Mouse (Mus musculus) layer of hippocampus, postnatal 14 days (tissue): ENCODE measurements around the gene Stk4. TPM values are rescaled to one million over a fixed set of nuclear protein-coding genes. Genes with fewer than 3 reads are reported as not detected.
"Not testable (repeated sequence)": the region's sequence is repeated elsewhere in the genome, so short reads cannot be mapped to it uniquely, and the experiment has no call there.

Source experiments
- DNase-seq, 2 experiments: peaks; one replicate each; pipeline ENCODE4 v3.0.0; 2021 to 2022; ENCODE audit warnings: low spot score in 2 of 2, mixed read lengths in 1 of 2
- long read RNA-seq, 2 experiments: library from polyadenylated mRNA; stranded (forward); transcript quantifications; one replicate each; pipeline ENCODE4 v2.0.0; 2021
- total RNA-seq, 2 experiments: library from RNA; stranded (reverse); gene quantifications; 2 replicates each; pipeline ENCODE4 v1.2.3; 2021

Gene Stk4
- total RNA-seq = 10 to 100 TPM; 41.5 to 43.0 TPM
- long read RNA-seq, experiment 1, full-length matches to known transcripts = 11 of 15 reads
- long read RNA-seq, experiment 1, partial matches to known transcripts = 2 of 15 reads
- long read RNA-seq, experiment 1, other reads (novel, unspliced or antisense) = 2 of 15 reads
- long read RNA-seq, experiment 2, full-length matches to known transcripts = 8 of 11 reads
- long read RNA-seq, experiment 2, partial matches to known transcripts = 1 of 11 reads
- long read RNA-seq, experiment 2, other reads (novel, unspliced or antisense) = 2 of 11 reads

DNA sequence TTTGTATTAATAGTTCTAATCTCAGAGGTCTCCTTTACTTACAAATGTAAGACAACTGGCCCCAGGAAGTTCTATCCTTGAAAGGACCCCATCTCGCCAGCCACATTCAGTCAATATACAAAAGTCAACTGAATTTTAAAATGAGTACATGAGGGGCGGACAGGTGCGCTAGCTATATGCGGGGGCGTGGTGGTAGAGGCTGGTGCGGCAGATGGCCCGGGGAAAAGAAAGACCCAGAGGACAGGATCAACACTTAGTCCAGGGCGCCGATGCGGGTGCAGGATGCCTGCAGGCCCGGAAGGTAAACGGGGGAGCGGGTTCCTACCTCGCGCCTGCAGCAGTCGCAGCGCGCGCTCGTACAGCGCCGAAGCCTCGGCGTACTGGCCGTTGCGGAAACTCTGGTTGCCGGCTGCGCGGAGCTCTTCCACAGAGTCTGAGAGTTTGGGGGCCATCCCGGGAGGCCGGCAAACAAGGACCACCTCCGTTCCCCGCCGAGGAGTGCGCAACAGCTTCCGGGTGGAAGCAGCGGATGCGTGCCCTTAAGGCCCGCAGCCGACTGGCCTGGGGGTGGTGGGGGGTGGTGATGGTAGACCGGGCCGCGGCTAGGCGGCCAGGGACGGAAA, at the start of gene Stk4:
TSS of gene Stk4 (plus strand) at position 181 of the 623 bp plus-strand sequence.
- no peak for DNase-seq

DNA sequence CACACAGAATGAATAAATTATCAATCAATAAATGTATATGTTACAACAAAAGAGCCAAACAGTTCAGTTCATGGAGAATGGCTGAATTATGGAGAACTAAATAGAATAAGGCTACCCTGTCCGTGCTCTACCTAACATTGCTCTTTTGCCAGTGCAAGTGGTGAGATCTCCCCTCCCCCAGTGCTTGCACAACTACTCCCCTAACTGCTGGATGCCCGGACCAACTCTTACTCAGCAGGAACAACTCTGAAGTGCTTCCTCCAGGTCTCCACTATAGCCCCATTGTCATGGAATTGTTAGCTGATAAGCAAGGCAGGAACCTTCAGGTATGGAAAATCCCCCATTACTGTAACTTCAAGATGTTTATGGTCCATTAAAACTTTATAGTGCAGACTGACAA, 48.0 kb upstream of the Stk4 start:
- DNase-seq = no peak

DNA sequence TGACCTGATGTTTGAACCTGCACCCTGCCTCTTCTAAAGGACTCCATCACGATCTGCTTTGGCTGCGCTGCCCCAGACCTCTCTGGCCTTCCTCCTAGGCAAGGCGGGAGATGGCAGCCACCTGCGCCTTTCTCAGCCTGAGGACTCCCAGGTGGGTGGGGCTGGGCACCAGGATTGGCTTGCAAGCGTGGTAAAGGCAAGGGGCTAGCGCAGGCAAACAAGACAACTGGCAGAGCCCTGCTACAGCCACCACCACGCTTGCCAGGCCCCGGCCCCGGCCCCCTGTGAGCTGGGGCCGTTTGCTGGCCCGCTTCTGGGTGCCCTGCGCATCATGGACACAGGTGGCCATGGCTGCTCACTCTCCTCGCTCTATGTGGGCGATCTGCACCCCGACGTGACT, 45.0 kb upstream of the Stk4 start, which contains the start of gene Pabpc1l:
TSS of gene Pabpc1l (plus strand) at position 301 of the 400 bp plus-strand sequence.
- no peak for DNase-seq

DNA sequence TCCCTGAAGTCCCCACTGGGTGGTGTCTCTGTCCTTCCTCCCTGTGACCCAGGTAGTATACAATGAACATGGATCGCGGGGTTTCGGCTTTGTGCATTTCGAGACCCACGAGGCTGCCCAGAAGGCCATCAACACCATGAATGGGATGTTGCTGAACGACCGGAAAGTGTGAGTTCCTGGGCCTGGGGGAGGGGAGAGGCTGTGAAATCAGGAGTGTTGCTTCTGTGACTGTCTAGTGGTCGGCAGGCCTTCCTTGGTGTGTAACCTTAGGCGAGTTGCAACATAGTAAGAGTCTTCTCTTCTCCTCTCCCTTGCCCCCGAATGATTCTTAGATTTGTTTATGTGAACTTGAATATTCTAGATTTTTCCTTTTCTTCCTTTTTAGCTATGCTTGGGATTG, 39.0 kb upstream of the Stk4 start:
- no peak for DNase-seq

DNA sequence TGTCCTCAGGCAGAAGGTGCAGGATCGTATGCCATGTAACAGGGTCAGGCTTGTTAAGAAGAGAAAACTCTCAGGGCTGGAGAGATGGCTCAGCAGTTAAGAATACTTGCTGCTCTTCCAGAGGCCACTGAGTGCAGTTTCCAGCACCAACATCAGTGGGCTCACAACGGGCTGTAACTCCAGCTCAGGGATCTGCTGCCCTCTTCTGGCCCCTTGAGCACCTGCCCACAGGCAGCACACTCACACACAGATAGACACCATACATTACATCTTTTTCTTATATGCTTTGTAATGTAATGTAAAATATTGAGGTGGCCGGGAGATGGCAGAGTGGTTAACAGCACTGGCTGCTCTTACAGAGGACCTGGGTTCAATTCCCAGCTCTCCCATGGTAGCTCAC, 37.1 kb upstream of the Stk4 start:
- no peak for DNase-seq

DNA sequence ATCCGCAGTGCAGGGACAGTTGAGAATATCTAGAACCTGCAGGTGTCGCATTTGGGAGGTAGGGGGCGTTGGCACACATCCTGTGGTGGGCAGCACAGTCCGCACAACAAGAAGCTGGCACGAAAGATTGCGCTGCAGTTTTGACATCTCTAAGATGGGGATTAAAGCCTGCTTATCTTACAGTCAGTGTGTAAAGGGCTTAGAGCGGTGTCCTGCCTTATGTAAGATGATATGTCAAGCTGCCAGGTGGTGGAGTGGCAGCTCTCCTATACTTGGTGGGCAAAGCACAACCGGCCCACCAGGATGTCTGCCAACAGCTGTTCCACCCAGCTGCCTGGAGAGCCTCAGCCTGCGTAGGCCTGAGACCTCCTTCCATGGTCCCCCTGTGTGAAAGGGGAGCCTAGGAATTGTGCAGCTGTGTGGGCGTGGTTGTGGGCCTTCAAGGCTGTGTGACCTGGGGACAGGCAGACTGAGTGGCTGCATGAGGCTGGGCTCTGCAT, 33.6 kb upstream of the Stk4 start:
- no peak for DNase-seq

DNA sequence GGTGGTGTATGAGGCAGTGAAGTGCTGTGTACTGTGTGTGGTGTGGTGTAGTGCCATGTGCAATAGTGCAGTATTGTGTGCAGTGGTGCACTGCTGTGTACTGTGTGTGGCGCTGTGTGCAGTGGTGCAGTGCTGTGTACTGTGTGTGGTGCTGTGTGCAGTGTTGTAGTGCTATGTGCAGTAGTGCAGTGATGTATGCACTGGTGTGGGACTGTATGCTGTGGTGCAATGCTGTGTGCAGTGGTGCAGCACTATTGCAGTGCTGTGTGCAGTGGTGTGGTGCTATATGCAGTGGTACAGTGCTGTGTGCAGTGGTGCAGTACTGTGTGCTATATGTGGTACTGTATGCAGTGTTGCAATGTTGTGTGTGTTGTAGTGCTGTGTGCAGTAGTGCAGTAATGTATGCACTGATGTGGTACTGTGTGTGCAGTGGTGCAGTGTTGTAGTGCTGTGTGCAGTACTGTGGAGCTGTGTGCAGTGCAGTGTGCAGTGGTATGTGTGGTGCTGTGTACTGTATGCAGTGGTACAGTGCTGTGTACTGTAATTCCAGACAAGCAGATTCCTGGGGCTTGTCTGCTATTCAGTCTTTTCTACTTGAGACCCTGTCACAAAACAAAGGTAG, 31.6 kb upstream of the Stk4 start:
- DNase-seq = no peak

DNA sequence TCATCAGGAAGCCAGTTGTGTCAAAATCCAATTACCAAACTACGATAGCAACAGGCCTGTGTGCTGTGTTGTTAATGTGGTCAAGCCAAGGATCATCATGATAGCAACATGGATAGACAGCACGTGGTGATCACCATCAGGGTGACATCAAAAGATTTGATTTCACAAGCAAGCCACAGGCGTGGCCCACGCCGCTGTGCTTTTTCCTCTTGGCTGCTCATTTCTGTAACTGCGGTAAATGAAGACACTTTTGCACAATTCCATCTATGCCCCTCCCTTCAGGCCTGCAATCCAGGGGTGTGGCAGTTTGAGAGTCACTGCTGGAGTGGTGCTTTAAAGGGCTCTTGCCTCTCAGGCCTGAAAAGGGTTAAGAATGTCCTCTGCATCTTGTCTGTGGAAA, 29.2 kb upstream of the Stk4 start:
- no peak for DNase-seq

DNA sequence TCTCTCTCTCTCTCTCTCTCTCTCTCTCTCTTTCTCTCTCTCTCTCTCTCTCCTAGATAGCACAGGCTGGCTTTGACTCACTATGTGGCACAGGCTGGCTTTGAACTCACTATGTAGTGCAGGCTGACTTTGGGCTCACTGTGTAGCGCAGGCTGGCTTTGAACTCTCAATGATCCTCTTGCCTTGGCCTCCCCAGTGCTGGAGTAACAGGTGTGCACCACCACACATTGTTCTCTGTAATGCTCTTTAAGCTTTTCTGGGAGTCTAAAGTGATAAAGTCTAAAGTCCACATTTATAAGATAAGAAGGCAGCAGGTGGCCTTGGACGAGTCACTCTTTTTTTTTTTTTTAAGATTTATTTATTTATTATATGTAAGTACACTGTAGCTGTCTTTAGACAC, 28.6 kb upstream of the Stk4 start:
- DNase-seq = no peak

DNA sequence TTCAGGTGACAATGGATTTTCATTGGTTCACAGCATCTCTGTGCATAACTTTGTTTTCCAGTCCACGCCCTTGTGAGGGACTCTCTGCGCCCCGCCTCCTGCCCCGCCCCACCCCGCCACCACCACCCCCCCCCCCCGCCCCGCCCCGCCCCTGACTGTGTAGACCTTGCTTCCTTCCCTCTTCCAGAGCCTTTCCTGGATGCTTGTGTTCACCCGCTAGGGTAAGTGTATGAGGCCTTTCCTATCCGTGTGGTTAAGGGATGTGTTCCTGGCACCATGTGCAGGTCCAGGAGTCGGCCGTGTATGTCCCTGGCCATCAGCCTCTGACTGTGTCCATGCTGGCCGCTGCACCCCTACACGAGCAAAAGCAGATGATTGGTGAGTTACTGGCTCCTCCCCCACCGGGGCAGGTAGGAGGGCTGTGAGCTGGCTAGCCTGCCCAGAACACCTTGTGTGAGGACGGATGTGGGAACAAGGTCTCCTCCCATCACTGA, 22.9 kb upstream of the Stk4 start:
- no peak for DNase-seq

DNA sequence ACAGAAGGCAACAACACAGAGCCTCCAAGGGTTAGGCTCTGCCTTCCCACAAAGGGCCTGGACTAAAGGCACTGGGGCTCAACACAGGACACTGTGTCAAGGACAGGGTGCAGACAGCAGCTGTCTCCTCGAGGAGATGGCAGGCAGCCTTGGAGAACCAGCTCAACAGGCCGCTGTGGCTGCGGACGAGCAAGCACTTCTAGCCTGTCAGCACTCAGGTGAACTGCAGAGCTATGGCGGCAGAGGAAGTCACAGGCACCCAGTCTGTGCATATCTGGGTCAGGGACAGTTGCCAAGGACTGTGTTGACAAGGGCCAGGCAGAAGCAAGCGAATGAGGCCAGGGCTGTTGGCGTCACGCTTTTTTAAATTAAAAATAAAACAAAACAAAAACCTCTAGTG, 16.4 kb upstream of the Stk4 start:
- DNase-seq = no peak

DNA sequence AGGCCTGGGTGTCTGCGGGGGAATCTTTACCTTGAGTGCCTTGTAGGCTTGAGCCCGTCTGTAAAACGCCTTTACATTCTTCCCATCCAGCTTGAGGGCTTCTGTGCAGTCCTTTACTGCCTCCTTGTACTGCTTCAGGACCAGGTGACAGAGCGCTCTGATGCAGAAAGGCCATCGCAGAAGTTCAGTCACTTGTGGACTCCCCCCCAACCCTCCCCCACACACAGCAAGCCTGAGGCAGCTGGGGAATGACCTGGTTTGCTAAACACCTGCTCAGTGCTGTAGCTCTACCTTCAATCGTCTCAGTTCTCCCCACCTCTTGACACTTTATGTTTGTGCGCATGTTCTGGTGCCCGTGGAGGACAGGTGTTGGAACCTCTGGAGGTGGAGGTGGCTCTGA, 15.5 kb upstream of the Stk4 start:
- no peak for DNase-seq

DNA sequence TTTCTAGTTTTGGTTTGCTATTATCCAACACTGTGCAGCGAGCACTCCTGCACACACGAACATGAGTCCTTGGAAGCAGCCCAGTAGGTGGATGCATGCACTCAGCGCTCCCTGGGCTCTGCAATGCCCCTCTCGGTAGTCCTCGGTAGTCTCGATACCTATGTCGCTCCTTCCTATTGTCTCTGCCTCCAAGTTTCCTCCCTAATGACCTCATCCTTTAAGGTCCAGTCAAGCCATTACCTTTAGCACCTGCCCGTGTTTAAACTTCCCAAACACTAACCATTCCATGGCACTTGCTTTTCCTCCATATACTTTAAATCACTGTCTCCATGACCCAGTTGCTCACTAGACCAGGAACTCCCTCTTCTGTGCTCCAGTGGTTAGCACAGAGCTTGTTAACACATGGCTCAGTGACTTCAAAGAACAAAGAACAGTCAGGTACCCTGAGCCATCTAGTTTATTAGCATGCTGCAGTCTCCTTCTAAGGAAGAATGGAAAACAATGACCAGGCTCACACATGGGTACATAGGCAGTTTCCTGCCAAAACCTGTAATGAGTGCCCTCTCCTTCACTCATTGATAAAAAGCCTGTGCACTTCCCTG, 10.4 kb upstream of the Stk4 start:
- no peak for DNase-seq

DNA sequence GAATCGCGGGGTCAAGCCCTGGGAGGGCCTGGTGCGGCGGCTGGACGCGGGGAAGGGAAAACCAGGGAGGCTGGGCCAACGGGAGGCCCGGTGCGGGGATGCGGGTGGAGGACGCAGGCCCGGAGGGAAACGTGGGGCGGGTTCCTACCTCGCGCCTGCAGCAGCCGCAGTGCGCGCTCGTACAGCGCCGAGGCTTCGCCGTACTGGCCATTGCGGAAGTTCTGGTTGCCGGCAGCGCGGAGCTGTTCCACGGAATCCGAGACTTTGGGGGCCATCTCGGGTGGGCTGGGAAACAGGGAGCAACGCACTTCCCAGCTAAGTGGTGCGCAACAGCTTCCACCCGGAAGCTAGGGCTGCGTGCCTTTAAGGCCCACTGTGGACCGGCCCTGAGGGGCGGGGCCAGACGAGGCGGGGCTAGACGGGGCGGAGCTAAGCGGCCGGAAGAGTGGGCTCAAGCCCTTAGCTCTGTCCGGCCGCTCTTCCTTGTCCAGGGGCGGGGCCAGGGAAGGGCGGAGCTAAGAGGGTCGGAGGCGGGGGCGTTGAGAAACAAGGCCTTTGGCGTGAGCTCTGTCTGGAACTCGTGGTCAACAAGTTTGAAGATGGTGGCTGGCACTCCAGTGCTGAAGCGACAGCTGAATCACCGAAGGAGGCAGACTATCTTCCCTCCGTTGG, 779 bp downstream of the Stk4 start, which contains the start of gene Tomm34:
TSS of gene Tomm34 (minus strand) at position 405 of the 672 bp plus-strand sequence.
- DNase-seq = peak; percentile 80 to 89

DNA sequence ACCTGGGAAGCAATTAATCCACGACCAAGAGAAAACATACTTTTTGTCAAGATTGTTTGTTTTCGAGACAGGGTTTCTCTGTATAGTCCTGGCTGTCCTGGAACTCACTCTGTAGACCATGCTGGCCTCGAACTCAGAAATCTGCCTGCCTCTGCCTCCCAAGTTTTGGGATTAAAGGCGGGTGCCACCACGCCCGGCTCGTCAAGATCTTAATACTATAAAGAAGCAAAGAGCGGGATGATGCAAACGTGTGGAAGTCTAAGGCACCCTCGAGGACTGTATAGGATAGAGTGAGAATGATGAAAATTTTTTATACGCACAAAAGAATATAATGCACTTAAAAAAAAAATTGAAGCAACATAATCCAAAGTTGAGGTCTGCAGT, 1.3 kb downstream of the Stk4 start:
- DNase-seq = not testable (repeated sequence)

DNA sequence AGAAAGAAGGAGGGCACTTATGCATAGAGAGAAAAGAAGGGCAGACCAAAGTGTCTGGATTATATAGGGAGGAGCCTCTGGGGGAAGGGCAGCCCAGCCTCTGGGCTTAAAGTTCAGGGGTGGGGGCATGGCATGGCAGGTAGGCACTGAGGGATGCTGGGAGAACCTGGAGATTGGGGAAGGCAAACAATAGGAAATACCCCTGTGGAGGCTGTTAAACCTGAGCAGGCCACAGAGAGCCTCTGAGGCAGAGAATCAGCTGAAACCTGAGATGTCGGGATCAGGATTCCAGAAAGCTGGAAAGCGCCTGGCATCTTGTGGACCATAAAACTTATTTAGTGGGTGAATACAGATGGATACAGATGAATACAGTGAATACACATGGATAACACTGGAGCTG, 2.0 kb downstream of the Stk4 start:
- DNase-seq = no peak

DNA sequence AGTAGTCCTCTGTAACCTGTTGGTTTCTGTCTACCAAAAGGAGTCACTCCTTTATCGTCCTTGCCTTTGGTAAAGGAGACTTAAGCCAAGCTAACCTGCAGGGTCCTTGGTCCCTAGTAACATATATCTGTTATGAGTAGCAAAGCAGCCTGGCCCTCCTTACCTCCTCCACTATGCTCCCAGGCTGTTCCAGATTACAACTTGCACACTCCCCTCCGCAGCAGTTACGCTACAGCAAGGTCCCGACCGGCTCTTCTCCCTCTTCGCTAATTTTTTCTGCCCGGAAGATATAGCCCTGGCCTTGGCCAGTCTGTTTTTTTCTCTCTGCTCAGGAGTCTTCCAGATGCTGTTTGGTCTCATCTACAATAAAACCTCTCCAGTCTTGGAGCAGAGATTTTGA, 3.0 kb downstream of the Stk4 start:
- no peak for DNase-seq

DNA sequence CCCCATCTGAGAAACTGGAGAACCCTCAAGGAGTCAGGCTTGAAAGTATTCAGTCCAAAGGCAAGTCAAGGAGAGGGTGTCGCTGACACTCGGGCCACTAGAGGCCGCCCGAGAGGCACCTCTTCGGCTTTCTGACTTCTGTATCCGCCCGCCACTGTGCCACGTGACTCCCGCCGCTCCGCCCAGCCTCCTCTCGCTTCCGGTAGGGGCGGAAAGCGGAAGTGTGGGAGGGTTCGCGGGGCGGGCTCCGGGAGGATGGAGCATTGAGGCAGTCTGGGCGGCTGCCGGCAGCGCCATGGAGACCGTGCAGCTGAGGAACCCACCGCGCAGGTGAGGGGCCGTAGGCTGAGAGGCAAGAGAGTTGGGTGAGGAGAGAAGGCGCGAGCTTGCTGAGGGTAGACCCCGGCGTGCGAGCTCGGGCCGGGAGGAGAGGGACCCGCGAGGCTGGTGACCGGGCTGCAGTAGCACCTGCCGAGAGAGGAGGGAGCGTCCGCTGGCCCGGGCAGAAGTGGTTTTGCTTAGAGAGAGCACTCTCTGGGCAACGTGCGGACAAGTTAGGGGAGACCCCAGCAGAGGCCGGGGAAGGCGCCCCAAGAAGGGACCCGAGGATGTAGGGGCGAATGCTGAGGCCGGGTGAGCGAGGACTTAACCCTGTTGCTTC, 3.9 kb downstream of the Stk4 start:
- peak; percentile 94 to 98 for DNase-seq

DNA sequence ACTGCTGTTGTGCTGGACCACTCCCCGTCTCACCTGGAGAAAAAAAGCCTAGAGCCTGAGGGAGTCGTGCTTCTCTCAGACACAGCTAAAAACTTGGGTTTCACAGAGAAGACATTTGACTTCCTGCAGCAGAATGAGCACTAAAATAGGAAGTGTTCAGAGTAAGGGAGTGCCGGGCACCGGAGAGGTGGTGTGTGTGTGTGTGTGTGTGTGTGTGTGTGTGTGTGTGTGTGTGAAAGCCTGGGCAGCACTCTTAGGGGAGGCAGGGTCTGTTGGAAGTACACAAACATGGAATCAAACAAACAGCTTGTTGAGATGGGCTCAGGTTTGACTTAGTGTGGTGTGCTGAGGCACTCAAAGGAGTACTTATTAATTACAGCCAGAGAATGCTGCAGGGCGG, 5.0 kb downstream of the Stk4 start:
- DNase-seq = no peak

DNA sequence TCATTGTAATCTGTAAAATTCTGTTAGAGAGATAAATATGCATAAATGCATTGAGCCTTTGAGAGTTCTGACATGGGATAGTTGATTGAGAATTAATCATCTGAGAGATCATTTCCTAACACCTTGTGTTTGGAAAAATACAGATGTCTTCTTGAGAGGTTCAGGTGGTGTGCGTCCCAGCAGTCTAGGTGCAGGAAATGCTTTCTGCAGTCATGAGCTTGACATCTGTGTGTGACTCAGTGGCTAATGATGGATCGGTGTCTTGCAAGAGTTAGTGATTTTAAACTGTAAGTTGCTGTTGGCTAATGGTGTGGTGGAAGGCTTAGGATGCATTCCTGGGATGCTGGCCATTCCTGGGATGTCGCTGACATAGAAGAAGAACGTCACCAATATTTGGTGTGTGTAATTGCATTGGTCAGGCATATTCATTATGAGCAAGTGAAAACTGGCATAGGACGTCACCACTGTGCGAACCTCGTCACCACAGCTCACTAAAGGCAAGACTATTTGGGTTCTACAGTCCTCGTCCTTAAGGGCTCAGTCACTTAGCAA, 6.8 kb downstream of the Stk4 start:
- no peak for DNase-seq
